Mouse (Mus musculus) heart, postnatal 36 days (tissue): ENCODE results near the gene Car8. TPM values are rescaled to one million over a fixed set of nuclear protein-coding genes. Genes with fewer than 3 reads are reported as not detected.

ENCODE experiments used
- DNase-seq, 2 experiments: peaks; one replicate each; pipeline ENCODE4 v3.0.0; 2021 to 2022
- intact Hi-C: fragments of 180-260 bp; cut with DNase I; formaldehyde crosslinking; loops from one replicate; pipeline ENCODE4 v1.15.1; 2025
- total RNA-seq, 2 experiments: library from RNA; stranded (reverse); gene quantifications; 2 replicates each; pipeline ENCODE4 v1.2.3; 2021

The Car8 gene
- 10 to 100 TPM in 1 of 2 experiments, 1 to 10 TPM in 1; 9.1 to 12.4 TPM for total RNA-seq

DNA sequence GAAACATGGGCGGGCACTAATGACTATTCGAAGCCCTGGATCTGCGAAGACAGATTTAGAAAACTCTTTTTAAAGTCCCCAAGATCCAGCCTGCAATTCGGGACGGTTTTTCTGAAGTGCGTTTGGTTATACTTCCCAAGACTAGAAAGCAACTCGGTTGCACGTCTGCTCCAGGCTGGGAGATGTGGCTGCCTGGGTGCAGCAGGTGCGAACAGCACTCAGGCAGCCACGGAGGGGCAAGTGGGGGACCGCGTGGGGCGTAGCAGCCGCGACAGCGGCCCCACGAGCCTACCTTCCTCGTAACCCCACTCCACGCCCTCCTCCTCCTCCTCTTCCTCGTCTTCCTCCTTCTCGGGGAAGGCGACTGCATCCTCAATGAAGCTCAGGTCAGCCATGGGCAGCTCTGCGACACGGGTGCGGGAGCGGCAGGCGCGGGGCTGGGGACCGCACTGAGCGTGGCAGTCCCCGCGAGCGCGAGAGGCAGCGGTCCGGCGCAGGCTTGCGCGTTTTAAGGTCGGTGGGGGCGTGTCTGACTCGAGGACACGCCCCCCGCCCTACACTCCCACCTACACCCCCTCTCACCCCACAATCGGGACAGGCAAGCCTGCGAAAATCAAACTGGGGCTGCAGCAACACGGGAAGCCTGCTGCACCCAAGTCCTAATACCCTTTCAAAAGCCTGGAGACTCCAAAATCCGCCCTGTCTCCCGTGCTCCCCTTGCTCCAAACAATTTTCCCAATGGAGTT lies at the start of gene Car8:
TSS of gene Car8 (minus strand) at position 482 of the 746 bp plus-strand sequence.
- DNase-seq, result peak; percentile 49 to 61

DNA sequence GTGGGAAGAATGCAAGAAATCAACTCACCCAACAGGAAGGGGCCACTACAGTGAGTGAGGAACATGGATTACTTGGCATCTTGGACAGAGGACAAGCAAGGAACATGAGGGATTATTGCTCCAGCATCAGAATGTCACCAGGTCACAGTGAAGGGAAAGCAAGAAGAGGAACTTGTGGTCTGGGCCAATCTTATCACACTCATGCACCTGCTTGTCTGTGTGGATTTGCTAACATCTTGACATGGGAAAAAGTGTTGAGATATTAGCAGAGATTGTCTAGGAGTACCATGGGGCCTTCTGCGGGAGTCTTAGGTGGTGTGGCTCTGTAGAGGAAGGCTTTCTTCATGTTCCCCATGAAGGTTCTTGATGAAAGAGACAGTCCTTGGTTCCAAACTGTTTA lies 46.1 kb upstream of the Car8 start:
- no peak for DNase-seq
- intact Hi-C loops, result no loop called here

More for the DNA sequence above, at the start of gene Car8:
- intact Hi-C loops, result loop anchor here (5.0 kb wide), 2 partner anchors 36 to 126 kb away; no protein-coding TSS in a partner anchor

DNA sequence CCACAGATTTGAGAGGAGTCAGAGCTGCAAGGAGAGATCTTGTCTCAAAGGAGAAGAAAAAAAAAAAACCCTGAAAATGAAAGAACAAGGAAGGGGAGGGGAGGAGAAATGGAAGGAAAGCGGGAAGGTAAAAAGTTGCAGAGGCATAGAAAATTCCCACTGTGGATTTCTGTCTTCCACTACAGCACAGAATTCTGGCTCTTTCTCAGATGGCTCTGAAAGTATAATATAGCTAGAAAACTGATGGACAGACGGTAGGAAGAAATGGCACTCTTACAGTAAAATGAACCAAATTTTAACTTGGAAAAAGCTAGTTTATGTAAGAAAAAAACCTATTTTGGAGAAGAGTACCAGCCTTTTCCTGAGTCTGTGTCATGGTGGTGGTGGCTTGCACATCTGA lies 39.3 kb upstream of the Car8 start:
- DNase-seq, result no peak
- intact Hi-C loops, result no loop called here

DNA sequence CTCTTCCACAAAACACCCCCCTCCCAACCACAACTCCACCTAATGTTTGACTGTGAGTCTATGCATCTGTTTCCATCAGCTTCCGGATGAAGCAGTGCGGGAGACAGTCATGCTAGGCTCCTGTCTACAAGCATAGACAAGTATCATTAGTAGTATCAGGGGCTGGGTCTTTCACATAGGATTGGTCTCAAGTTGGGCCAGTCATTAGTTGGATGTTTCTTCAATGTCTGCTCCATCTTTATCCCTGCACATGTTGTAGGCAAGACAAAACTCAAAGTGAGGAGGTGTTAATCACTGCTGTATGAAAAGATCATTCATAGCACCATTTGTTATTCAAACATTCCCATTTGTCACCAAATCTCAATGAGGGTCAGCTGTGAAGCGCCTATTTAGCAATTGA lies 11.0 kb upstream of the Car8 start:
- DNase-seq, result no peak
- intact Hi-C loops, result no loop called here

DNA sequence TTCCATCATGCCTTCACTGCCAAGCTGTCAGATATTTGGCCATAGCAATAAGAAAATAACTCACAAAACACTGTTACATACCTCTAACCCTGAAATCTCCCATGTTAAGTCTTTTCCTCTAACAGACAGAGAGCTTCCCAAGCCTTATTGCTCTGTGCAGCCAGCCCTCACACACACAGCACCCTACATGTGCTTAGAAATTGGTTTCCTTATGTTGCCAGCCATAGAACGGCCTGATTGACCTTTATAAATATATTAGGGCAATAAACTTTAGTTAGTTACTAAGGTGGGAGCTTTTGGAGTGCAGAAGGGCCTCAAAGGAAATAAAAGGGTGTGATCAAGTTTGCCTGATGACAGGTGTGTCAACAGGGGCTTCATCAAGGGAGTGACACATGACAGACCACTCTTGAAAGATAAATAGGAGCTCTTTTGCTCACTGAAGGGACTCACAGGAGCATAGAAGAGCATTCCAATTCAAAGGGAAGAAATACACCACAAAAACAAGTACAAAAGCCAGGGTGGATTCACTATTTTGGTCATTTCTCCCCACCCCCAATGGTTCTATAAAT lies 6.7 kb upstream of the Car8 start:
- DNase-seq, result no peak

DNA sequence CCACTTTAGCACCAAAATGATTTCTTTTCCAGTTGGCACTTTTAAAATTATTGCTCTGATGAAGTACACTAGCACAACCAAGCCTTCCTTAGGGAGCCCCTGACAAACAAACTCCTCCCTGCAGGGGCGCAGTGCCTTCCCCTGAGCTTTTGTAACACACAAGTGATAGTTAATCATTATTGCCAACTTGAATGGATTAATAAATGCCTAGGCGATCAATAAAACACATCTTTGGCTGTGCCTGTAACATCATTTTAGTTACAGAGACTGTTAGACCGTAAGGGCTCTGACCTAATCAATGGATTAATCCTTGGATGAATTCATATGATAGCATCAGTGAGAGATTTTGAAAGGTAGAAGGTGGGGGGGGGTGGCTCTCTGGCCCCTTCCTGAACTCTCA lies 6.2 kb upstream of the Car8 start:
- DNase-seq, result no peak

More for the DNA sequence above, 6.7 kb upstream of the Car8 start:
- intact Hi-C loops, result no loop called here

DNA sequence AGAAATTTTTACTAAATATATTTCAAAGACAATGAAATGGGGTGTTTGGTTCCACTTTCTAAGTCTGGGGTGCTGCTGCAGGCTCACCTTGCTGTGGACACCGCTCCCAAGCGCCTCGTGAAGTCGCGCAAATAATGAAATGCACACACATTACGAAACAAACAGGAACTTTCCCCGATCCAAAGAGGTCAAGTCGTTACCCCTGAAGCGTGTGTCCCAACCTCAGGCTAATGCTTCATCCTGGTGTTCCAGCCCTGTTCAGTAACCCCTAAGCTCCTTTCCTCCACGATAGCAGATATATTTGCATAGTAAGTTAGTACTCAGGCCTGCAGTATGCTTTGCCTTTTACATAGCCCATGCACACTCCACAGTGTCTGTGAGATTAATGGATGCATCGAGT lies 858 bp upstream of the Car8 start:
- intact Hi-C loops, result loop anchor here (5.0 kb wide), 2 partner anchors 37 to 127 kb away; no protein-coding TSS in a partner anchor
- no peak for DNase-seq

More for the DNA sequence above, 6.2 kb upstream of the Car8 start:
- intact Hi-C loops, result no loop called here

DNA sequence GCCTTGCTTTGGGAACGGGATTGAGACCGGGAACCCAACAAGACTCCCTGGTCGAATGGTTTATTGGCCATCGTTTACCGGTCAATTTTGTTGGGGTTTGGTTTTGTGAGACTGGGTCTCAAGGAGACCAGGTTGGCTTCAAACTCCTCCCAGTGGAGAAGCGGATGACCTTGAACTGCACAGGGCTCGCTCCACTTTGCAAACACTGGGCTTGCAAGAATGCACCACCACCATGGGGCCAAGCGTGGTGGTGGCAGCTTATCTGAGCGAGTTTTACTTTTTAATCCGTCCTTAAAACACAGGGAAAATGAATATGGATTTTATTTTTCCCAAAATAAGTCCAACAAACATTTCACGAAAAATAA lies 447 bp upstream of the Car8 start:
- intact Hi-C loops, result loop anchor here (5.0 kb wide), 2 partner anchors 37 to 127 kb away; no protein-coding TSS in a partner anchor
- DNase-seq, result no peak

DNA sequence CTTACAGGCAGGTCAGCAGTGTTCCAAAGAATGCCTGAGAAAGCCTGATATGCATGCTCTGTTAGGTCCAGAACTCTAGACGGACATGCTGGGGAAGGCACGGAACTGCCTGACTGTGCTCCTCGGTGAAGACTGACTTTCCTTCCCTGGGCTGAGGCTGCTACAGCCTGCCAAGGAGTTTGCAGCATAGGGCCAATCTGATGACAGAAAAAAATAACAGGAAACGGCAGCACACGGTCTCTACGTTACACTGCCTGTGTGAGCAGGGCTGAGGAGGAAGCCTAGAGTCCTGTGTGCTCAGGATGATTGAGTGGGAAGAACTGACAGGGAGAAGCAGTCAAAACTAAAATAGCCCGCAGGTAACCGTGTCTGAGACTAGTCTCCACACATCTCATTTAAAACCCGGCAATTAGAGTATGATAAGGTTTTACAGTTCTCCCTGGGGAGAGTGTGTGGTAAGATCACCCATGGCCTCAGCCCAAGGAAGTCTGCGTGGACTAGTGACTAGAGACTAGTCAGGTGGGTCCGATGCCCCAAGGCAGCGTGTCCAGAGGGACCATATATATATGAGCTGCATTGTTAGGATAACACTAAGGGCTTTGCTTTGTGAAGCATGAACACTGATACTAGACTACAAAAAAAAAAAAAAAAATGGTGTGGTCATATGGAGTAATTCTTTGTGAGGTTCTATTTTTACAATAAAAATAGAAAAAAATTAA lies 6.3 kb downstream of the Car8 start:
- intact Hi-C loops, result no loop called here
- peak in 1 of 2 experiments; percentile 18 for DNase-seq

DNA sequence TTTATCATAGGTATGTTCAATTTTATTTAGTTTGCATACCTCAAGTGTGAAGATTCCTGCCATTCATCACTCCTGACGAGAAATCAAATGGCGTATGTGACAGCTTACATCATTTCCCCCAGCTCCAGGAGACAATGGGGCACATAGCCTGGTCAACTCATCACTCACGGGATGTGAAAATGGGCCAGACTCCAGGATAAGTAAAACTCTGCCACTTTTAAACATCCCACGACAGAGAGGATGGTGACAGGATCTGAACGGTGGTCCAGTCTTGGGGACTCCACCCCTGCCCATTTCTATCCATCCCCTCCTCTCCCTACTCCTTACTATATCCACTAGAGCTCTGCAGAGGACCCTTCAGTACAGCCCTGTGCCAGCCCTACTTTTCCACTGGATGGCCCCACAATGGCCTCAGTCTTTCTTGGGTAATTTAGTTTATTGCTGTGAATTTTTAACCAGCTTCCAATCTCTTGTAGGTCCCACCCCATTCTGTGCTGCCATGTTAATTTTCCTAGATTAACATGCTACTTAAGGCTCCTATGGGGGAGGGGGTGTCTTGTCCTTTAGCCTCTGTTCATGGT lies 7.5 kb downstream of the Car8 start:
- DNase-seq, result no peak
- intact Hi-C loops, result no loop called here

DNA sequence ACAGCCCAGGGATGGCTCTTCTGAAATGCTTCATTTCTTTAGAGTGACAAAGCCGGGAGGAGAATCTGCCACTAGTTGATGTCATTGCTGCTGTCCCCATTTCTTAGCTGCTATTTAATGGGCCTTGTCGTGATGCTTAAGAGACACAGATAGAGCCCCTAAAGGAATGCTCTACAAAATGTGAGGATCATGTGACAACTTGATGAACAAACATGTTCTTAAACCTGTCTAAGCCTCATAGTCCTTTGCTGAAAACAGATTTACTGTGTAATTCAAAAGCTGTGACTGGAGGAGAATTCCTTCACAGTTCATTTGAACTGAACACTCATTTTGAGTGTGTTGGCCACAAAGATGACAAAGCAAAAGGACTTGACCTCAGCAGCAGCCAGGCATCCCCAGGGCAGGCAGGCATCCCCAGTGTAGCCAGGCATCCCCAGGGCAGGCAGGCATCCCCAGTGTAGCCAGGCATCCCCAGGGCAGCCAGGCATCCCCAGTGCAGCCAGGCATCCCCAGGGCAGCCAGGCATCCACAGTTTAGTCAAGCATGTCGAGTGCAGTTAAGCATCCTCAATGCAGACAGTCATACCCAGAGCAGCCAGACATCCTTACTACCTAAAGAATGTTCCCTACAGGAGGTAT lies 9.1 kb downstream of the Car8 start:
- intact Hi-C loops, result no loop called here
- DNase-seq, result no peak

DNA sequence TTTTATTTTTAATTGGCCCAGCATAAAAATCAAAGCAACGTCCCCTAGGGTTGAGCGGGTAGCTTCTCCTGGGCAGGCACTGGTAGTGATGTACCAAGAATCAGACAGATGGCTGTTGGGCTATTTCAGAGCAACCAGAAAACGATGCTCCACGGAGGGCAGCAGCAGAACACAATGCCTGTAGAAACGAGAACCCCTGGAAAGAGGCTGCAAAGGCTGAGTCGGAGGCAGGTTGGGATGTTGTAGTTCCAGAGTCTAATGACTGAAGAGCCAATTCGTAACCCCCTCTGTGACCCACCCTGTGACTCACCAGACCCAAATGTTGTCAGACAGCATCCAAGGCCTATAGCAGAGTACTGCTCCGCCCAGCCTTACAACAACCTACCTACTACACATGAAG lies 19.9 kb downstream of the Car8 start:
- no peak for DNase-seq
- intact Hi-C loops, result no loop called here

DNA sequence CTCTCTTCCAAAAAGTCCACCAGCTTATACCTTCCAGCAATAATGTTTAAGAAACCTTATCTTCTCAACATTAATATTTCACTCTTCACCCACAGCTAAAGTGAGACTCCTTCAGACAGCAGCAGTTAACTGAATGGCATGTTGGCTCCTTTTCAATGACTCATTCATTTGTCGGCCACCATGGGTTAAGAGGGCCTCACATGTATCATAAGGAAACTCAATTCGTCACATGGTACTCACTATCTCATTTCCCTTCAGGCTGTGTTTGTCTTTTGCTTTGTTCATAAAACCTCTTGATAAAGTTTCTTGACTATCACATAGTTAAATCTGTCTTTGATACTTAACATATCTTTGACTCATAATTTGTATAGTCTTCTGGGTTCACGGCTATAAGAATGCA lies 20.8 kb downstream of the Car8 start:
- intact Hi-C loops, result no loop called here
- DNase-seq, result no peak

DNA sequence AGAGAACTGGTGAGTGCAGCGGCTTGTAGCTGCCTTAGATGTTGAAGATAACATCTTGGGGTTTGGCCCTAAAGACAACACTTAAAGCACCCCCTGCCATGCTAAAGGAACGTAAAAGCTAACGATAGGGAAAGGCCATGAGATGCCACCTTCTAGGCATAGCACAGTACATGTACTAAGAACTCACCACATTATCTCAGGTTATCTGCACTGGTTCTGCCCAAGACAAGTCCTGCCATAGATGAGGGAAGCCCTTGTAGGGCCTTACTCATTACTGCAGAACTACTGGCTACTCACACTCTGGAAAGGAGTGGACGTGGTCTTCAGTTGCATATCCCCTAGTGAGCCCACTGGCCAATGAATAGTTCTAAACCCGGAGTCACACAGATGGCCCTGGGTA lies 21.6 kb downstream of the Car8 start:
- DNase-seq, result no peak
- intact Hi-C loops, result no loop called here

DNA sequence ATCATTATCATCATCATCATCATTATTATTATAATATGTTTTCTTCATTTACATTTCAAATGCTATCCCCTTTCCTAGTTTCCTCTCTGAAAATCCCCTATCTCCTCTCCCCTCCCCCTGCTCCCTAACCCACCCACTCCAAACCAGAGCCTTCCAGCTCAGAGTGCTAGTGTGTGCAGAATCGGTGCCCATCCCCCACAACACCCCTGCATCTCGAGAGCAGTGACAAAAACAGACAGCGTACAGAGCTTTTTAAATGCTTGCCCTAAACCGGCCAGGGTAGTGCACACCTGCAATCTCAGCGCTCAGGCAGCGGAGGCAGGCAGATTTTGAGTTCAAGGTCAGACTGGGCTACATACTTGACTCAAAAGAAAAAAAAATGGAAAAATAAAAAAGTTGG lies 22.3 kb downstream of the Car8 start:
- no peak for DNase-seq
- intact Hi-C loops, result no loop called here

DNA sequence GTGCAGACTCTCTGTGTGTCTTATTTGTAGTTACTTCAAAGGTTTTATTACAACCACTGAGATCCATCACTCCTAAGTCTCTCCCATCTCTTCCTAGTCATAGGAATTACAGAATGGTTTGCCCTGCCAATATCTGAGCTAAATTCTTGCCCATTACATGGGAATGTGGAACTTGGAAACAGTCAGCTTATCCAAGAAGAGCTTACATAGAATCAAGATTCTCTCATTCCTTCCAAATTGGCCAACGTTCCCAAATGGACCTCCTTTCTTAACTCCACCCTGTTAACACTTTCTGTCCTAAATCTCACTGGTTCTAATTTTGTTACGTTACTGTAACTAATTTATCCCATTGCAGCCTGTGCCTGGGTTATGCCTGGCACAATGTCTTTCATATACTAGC lies 25.2 kb downstream of the Car8 start:
- intact Hi-C loops, result no loop called here
- no peak for DNase-seq

DNA sequence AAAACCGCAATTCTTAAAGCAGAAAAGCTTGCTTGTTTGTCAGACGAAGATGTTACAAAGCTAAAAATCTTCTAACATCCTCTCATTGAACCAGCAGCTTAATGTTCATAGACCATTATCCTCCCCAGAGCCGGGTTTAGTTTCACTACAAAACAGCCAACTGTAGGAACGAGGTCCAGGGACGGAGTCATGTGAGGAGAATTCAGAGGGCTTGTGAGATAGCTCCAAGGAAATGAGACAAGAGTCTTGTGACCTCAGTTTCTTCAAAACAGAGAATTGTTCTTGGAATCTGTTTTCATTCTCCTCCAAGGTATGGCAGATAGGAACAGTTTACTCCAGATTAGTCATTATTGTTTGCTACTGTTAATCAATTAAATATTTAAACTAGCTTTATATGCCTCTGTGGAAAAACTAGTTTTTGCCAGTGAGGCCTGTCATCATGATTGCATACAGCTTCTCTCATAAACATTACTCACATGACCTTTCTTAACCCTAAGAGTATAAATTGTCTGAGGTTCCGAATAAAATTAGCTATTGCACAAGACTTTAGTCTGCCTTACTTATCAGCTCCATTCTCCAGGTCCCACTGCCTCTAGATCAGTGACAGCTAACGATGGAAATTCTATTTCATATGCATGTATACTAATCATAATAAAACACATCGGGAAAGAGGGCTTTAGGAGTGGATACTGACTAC lies 25.8 kb downstream of the Car8 start:
- intact Hi-C loops, result no loop called here
- DNase-seq, result no peak

DNA sequence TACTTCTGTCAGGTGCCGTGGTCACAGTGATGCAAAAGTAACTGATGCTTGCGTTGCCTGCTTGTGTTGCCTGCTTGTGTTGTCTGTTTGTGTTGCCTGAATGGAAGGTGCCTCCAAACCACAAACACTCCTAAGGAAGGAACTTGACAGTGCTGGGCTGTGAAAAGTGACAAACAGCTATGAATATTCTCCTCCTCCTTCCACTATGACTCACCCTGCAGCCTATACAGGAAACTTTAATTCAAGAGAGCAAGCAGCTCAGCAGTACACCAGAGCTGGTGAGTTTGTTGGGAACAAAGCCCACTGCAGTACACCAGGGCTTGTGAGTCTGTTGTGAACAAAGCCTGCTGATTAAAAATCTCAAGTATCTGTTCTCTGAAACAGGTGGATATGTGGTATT lies 28.4 kb downstream of the Car8 start:
- no peak for DNase-seq
- intact Hi-C loops, result no loop called here

DNA sequence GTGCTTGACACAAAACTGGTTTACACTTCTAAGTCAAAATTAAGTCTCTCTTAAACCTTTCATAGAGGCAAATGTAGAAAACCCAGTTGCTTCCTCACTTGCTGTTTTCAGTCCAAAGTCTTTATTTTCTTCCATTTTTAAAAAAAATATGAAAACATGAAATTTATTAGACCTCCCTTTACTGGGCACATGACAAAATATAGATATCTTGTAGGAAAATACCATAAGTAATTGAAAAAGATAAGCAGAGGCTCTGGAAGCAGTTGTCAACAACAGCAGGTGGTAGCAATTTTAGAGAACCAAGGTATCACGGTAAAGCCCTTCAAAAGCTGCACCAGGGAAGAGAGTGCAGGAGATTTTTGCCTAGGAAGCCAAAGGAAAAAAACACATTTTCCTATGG lies 30.9 kb downstream of the Car8 start:
- DNase-seq, result no peak
- intact Hi-C loops, result no loop called here

DNA sequence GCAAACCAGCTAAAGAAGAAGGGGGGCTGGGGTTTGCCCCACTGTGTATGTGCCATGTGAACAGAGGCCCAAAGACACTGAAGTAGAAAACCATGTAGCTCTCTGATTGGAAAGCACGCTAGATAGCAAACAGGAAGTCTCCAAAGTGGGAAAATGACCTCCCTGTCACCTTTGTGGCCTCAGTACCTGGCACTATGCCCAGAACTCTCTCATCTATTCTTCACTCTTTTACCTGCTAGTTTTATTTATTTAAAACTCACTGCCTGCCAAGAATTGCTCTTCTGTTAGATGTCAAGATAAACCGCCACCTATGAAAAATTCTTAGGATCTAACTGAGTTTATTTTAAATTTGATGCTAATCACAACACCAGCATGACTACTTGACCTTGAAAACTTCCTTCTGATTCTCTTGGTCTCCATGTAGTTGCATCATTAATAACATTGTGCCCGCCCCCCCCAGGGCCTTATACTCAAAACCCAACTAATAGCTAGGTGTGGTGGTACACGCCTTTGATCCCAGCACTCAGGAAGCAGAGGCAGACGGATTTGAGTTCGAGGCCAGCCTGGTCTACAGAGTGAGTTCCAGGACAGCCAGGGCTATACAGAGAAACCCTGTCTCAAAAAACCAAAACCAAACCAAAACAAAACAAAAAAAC lies 31.8 kb downstream of the Car8 start:
- no peak for DNase-seq
- intact Hi-C loops, result no loop called here
